Mouse (Mus musculus): ENCODE measurements at regions not wholly inside any gene's neighbourhood (a gene's known extent, or its start where the extent isn't known, plus 50 kb on each side); places are given as distances from the start of the nearest gene placed in this dataset.

DNA sequence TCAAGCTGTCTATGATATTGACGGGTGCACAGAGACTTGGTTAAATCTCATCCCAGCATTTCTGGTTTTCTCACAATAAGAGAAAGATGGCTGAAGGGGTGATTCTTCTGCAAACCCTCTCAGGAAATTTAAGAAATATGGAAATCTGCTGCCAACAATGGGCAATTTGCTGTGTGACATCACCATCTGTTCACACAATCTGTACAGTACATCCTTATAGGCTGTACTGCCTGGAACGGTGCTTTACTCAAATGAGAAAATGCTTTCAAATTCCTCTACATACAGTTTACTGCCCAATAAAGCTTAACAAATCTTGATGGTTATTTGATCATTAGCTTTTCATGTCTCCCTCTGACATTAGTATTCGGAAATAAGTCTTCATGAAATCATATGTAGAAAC is 172.4 kb upstream of the Hsf2 start:
- TF ChIP-seq POLR2A (IDR thresholded peaks at IDR 0.05; ENCODE audit: insufficient read depth, low read length) (no peak), CTCF (IDR thresholded peaks at IDR 0.05; ENCODE audit: low read depth, low read length) (no peak)

Measured in ES-Bruce4 (cell line).